Mouse (Mus musculus) E14TG2a.4 (cell line): ENCODE measurements around the gene 4930519G04Rik.

Source experiments
- CTCF ChIP-seq: conservative IDR thresholded peaks from 2 replicates; pipeline ENCODE4 v1.5.1; 2014; ENCODE audit warnings: low read length
- NANOG ChIP-seq: IDR thresholded peaks from 2 replicates; pipeline ENCODE4 v1.6.1; 2014; ENCODE audit warnings: borderline replicate concordance, low read length, mixed read lengths
- POU5F1 ChIP-seq: IDR thresholded peaks from 2 replicates; pipeline ENCODE4 v1.6.1; 2014; ENCODE audit warnings: low read length, borderline replicate concordance

DNA sequence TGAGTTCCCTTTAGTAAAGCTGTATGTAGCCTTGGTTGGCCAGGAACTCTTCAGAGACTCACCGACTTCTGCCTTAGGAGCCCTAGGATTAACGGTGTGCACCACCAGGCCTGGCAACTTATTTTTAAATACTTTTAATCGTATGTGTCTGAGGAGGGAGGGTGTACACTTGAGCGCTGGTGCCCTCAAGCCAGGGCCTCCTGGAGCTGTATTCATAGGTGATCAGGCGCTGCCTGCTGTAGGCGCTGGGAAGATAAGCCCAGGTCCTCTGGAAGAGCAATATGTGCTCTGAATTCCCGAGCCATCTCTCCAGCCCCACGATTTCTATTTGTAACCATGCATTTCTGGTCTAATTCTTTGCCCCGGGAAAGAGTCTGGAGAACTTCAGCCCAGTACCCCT is 46.4 kb upstream of the 4930519G04Rik start:
- TF ChIP-seq CTCF: no peak
- no peak for TF ChIP-seq NANOG
- TF ChIP-seq POU5F1: no peak
